Mouse (Mus musculus): Measurements from ENCODE around the gene Por. TPM values are rescaled to one million over a fixed set of nuclear protein-coding genes. Genes with fewer than 3 reads are reported as not detected.

Gene Por
- polyA plus RNA-seq, 1 experiment from 2014 or later: 33.2 TPM

DNA sequence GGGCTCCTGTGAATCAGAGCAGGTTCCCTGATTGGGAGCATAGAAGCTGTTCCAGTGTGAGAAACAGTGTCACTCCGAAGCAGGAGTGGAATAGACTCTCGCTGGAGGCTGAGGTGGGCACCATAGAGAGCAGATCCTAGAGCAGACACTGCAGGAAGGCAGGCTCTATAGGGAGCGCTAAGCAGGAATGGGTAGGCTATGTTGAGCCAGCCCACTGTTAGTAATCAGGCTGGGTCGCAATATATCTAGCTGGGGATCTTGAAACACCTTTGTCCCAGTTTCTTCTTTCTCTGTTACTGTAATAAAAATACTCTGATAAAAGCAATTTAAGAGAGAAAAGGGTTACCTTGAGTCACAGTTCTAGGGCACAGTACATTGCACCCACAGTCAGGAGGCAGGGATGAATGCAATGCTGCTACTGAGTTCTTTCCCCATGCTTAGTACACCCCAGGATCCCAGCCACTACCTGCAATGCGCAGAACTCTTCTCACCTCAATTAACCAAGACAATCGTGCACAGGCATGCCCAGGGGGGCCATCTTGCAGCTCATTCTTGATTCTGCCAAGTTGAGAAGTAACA, 11.2 kb downstream of the Por start:
- no peaks in the 10 kb centered on the region for H3K36me3 ChIP-seq (ENCODE audit: control insufficient read depth, insufficient read depth, low read length)
- 79% methylated on average over 6 of the region's 6 CpGs for WGBS
- no peaks in the 10 kb centered on the region for H3K27me3 ChIP-seq (ENCODE audit: control insufficient read depth, insufficient read depth, low read length)
- H3K9me3 ChIP-seq (ENCODE audit: control insufficient read depth, low read length): no peaks in the 10 kb centered on the region
- 0 out of 4 replicates have a peak, but pooled peaks cover 0 to 2% of the 10 kb centered on the region in 2 experiments for H3K4me1 ChIP-seq (ENCODE audit: control insufficient read depth in 2 of 2, insufficient read depth in 2 of 2, low read length in 2 of 2)
- H3K27ac ChIP-seq (replicated peaks in 1 of 2; ENCODE audit: control insufficient read depth in 1 of 2, insufficient read depth in 1 of 2, low read depth in 2 of 2, low read length in 2 of 2): no peak overlapping the region
- no peak for ATAC-seq (ENCODE audit: insufficient number of reproducible peaks, insufficient read depth, low FRiP score, low read depth)
- H3K4me3 ChIP-seq (ENCODE audit: control insufficient read depth in 1 of 2, insufficient read depth in 1 of 2, low read depth in 1 of 2, low read length in 2 of 2): no peak overlapping the region
- no peak overlapping the region for H3K9ac ChIP-seq (ENCODE audit: low read length)
- H3K4me2 ChIP-seq (ENCODE audit: low read length): no peak overlapping the region

DNA sequence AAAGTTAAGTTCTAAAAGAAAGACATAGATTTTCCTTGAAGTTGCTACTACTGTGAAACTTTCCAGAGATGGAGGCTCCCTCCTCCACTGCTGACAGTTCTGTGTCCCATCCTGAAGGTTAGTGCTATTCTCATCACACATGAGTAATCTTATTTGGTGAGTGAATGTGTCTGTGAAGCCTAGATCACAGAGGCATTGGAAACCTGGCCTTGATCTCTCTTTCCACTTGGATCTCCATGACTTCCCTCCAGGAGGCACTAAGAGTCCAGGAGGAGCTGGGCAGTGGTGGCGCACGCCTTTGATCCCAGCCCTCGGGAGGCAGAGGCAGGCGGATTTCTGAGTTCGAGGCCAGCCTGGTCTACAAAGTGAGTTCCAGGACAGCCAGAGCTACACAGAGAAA, 12.2 kb downstream of the Por start:
- 89% methylated on average over 5 of the region's 5 CpGs for WGBS
- Histone ChIP-seq H3K27ac (replicated peaks in 1 of 2; ENCODE audit: control insufficient read depth in 1 of 2, insufficient read depth in 1 of 2, low read depth in 2 of 2, low read length in 2 of 2) (no peak overlapping the region), H3K9ac (ENCODE audit: low read length) (no peak overlapping the region), H3K4me2 (ENCODE audit: low read length) (no peak overlapping the region), H3K36me3 (ENCODE audit: control insufficient read depth, insufficient read depth, low read length) (no peaks in the 10 kb centered on the region), H3K9me3 (ENCODE audit: control insufficient read depth, low read length) (no peaks in the 10 kb centered on the region), H3K4me1 (ENCODE audit: control insufficient read depth in 2 of 2, insufficient read depth in 2 of 2, low read length in 2 of 2) (peaks cover 1 to 3% of the 10 kb centered on the region in 2 experiments; a peak in 2 of 4 replicates), H3K27me3 (ENCODE audit: control insufficient read depth, insufficient read depth, low read length) (no peaks in the 10 kb centered on the region), H3K4me3 (ENCODE audit: control insufficient read depth in 1 of 2, insufficient read depth in 1 of 2, low read depth in 1 of 2, low read length in 2 of 2) (no peak overlapping the region)
- no peak for ATAC-seq (ENCODE audit: insufficient number of reproducible peaks, insufficient read depth, low FRiP score, low read depth)

DNA sequence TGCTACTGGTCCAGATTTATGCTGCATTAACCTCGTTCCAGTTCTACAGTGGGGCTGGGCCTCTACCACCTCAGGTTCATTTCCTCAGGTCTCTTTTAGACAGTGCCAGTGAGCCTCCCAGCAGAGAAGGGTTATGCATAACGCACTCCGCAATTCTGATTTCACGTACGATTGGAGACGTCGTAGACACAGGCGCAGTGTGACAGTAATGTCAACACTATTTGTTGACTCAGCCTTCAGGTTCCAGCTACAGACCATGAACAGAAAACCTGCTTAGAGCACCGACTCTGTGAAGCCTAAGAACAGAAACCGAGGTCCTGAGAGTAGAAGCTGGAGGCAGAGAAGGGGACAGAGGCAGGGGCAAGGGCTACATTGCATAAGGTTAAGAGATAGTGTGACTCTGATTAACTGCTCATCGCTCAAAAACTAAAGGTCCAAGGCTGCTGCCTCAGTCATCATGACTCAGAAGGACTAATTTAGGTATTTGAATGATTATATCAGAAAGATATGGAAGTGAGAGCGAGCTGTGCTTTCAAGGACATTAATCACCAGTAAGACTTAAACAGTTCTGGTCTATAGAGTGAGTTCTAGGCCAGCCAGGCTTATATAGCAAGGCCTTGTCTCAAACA, 13.2 kb downstream of the Por start:
- Histone ChIP-seq H3K36me3 (ENCODE audit: control insufficient read depth, insufficient read depth, low read length) (no peaks in the 10 kb centered on the region), H3K4me2 (ENCODE audit: low read length) (no peak overlapping the region), H3K4me1 (ENCODE audit: control insufficient read depth in 2 of 2, insufficient read depth in 2 of 2, low read length in 2 of 2) (peaks cover under 1 to 7% of the 10 kb centered on the region in 2 experiments), H3K9ac (ENCODE audit: low read length) (no peak overlapping the region), H3K27ac (replicated peaks in 1 of 2; ENCODE audit: control insufficient read depth in 1 of 2, insufficient read depth in 1 of 2, low read depth in 2 of 2, low read length in 2 of 2) (no peak overlapping the region), H3K9me3 (ENCODE audit: control insufficient read depth, low read length) (no peaks in the 10 kb centered on the region), H3K4me3 (ENCODE audit: control insufficient read depth in 1 of 2, insufficient read depth in 1 of 2, low read depth in 1 of 2, low read length in 2 of 2) (no peak overlapping the region), H3K27me3 (ENCODE audit: control insufficient read depth, insufficient read depth, low read length) (no peaks in the 10 kb centered on the region)
- 76% methylated on average over 12 of the region's 12 CpGs for WGBS
- ATAC-seq (ENCODE audit: insufficient number of reproducible peaks, insufficient read depth, low FRiP score, low read depth): no peak

DNA sequence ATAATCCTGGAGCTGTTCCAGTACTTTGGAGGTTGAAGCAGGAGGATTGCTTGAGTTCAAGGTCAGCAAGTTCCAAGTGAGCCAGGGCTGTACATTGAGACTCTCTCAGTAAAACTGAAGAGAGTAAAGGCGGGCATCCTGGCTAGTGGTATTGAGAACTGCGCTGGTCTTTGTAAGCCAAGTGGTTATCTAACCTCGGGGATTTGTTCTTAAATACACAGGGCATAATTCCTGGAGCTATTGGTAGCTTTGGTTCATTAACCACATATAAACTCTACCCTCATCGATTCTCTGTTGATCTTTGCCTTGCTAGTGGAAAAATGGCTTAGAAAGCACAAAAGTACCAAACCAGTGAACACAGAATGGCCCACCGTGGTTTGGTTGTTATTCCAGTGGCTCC, 20.6 kb downstream of the Por start:
- no peak overlapping the region for H3K27ac ChIP-seq (replicated peaks in 1 of 2; ENCODE audit: control insufficient read depth in 1 of 2, insufficient read depth in 1 of 2, low read depth in 2 of 2, low read length in 2 of 2)
- WGBS: 86% methylated on average over 5 of the region's 5 CpGs
- no peak for ATAC-seq (ENCODE audit: insufficient number of reproducible peaks, insufficient read depth, low FRiP score, low read depth)

DNA sequence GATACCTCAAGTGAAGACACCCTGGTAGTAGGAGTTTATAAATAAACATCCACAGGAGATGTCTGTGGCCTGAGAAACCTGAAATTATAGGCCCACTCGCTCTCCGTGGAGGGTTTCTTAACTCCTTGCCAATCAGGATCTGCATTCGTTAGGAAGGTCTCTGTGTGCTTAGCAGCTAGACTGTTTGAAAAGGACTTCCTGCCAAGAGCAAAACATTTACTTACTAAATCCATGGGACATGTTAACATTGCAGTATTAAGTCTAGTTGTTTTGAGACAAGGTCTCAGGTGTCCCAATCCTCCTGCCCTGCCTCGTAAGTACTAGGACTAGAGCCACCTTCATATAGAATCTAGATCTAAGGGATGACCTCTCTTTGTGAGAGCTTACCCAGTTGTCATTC, 21.4 kb downstream of the Por start:
- WGBS: 69% methylated on average over 4 of the region's 4 CpGs
- Histone ChIP-seq H3K27me3 (ENCODE audit: control insufficient read depth, insufficient read depth, low read length) (no peaks in the 10 kb centered on the region), H3K4me1 (ENCODE audit: control insufficient read depth in 2 of 2, insufficient read depth in 2 of 2, low read length in 2 of 2) (peaks cover 10 to 26% of the 10 kb centered on the region in 2 experiments)

More for the DNA sequence above, 20.6 kb downstream of the Por start:
- 0 out of 2 replicates have a peak overlapping the region, but pooled peaks have one; percentile 16 for H3K9ac ChIP-seq (ENCODE audit: low read length)
- no peaks in the 10 kb centered on the region for H3K9me3 ChIP-seq (ENCODE audit: control insufficient read depth, low read length)
- peaks cover 10 to 26% of the 10 kb centered on the region in 2 experiments for H3K4me1 ChIP-seq (ENCODE audit: control insufficient read depth in 2 of 2, insufficient read depth in 2 of 2, low read length in 2 of 2)
- peak overlapping the region; percentile 88 for H3K4me2 ChIP-seq (ENCODE audit: low read length)
- no peaks in the 10 kb centered on the region for H3K27me3 ChIP-seq (ENCODE audit: control insufficient read depth, insufficient read depth, low read length)
- H3K36me3 ChIP-seq (ENCODE audit: control insufficient read depth, insufficient read depth, low read length): 0 out of 2 replicates have a peak, but pooled peaks cover 3% of the 10 kb centered on the region
- peak overlapping the region; percentile 77 to 78 for H3K4me3 ChIP-seq (ENCODE audit: control insufficient read depth in 1 of 2, insufficient read depth in 1 of 2, low read depth in 1 of 2, low read length in 2 of 2)

DNA sequence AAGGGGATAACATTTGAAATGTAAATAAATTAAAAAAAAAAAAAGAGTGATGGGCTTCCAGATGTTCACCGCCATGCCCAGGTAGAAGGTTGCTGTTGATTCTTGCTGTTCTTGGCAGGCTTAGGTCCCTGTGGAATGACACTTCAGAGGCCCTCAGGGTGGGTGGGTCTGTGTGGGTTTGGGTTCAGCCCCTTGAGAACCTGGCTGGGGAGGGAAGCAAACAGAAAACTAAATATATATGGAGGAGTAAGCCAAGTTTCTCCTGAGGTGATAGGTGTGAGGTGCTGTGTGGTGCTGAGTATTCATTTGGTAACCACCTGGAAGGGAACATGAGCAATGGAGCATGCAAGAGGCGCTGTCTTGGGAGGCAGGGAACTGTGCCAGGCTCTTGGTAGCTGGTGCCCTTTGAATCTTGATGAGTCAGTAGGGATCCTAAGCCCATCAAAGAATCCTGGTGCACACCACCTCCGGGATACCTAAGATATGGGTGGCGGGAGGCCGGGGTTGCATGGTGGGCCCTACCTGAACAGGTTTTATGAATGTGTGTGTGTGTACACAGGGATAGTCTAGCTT, 23.5 kb downstream of the Por start:
- H3K4me2 ChIP-seq (ENCODE audit: low read length): no peak overlapping the region
- no peak overlapping the region for H3K9ac ChIP-seq (ENCODE audit: low read length)
- 93% methylated on average over 5 of the region's 5 CpGs for WGBS
- H3K4me1 ChIP-seq (ENCODE audit: control insufficient read depth in 2 of 2, insufficient read depth in 2 of 2, low read length in 2 of 2): peaks cover 7 to 22% of the 10 kb centered on the region in 2 experiments
- H3K9me3 ChIP-seq (ENCODE audit: control insufficient read depth, low read length): no peaks in the 10 kb centered on the region
- H3K27me3 ChIP-seq (ENCODE audit: control insufficient read depth, insufficient read depth, low read length): no peaks in the 10 kb centered on the region
- no peak for ATAC-seq (ENCODE audit: insufficient number of reproducible peaks, insufficient read depth, low FRiP score, low read depth)
- 0 out of 2 replicates have a peak, but pooled peaks cover 3% of the 10 kb centered on the region for H3K36me3 ChIP-seq (ENCODE audit: control insufficient read depth, insufficient read depth, low read length)
- no peak overlapping the region for H3K27ac ChIP-seq (replicated peaks in 1 of 2; ENCODE audit: control insufficient read depth in 1 of 2, insufficient read depth in 1 of 2, low read depth in 2 of 2, low read length in 2 of 2)
- H3K4me3 ChIP-seq (ENCODE audit: control insufficient read depth in 1 of 2, insufficient read depth in 1 of 2, low read depth in 1 of 2, low read length in 2 of 2): no peak overlapping the region

More for the DNA sequence above, 21.4 kb downstream of the Por start:
- 0 out of 2 replicates have a peak, but pooled peaks cover 3% of the 10 kb centered on the region for H3K36me3 ChIP-seq (ENCODE audit: control insufficient read depth, insufficient read depth, low read length)
- no peaks in the 10 kb centered on the region for H3K9me3 ChIP-seq (ENCODE audit: control insufficient read depth, low read length)
- H3K27ac ChIP-seq (replicated peaks in 1 of 2; ENCODE audit: control insufficient read depth in 1 of 2, insufficient read depth in 1 of 2, low read depth in 2 of 2, low read length in 2 of 2): no peak overlapping the region
- H3K4me3 ChIP-seq (ENCODE audit: control insufficient read depth in 1 of 2, insufficient read depth in 1 of 2, low read depth in 1 of 2, low read length in 2 of 2): no peak overlapping the region
- H3K4me2 ChIP-seq (ENCODE audit: low read length): no peak overlapping the region
- no peak for ATAC-seq (ENCODE audit: insufficient number of reproducible peaks, insufficient read depth, low FRiP score, low read depth)
- no peak overlapping the region for H3K9ac ChIP-seq (ENCODE audit: low read length)

DNA sequence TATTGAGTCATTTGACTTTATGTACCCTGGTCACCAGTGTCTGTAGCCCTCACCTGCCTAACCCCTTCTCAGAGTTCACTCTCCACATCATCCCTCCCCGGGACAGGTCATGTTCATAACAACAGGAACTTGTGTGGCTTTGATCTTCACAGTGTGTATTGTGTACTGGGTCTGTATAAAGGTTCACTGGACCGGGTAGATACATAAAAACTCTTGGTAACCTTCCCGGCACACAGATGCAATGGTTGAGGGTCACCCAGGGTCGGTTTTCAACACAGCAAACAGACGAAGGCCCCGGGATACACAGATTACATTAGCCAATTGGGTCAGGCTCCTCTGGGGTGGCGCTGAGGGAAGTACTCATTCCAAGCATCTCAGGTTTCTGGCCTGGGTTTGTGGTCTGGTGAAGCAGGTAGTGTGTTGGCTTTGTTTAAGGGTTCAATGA, 25.5 kb downstream of the Por start:
- Histone ChIP-seq H3K27me3 (ENCODE audit: control insufficient read depth, insufficient read depth, low read length) (no peaks in the 10 kb centered on the region), H3K36me3 (ENCODE audit: control insufficient read depth, insufficient read depth, low read length) (0 out of 2 replicates have a peak, but pooled peaks cover 7% of the 10 kb centered on the region), H3K9ac (ENCODE audit: low read length) (no peak overlapping the region), H3K27ac (replicated peaks in 1 of 2; ENCODE audit: control insufficient read depth in 1 of 2, insufficient read depth in 1 of 2, low read depth in 2 of 2, low read length in 2 of 2) (no peak overlapping the region), H3K9me3 (ENCODE audit: control insufficient read depth, low read length) (no peaks in the 10 kb centered on the region), H3K4me3 (ENCODE audit: control insufficient read depth in 1 of 2, insufficient read depth in 1 of 2, low read depth in 1 of 2, low read length in 2 of 2) (no peak overlapping the region), H3K4me2 (ENCODE audit: low read length) (no peak overlapping the region), H3K4me1 (ENCODE audit: control insufficient read depth in 2 of 2, insufficient read depth in 2 of 2, low read length in 2 of 2) (peaks cover 0 to 14% of the 10 kb centered on the region in 2 experiments; a peak in 3 of 4 replicates)
- no peak for ATAC-seq (ENCODE audit: insufficient number of reproducible peaks, insufficient read depth, low FRiP score, low read depth)
- WGBS: 71% methylated on average over 7 of the region's 7 CpGs
